Mouse (Mus musculus): ENCODE data around the gene Capn12. TPM values are rescaled to one million over a fixed set of nuclear protein-coding genes. Genes with fewer than 3 reads are reported as not detected.

Gene Capn12
- total RNA-seq, 1 experiment from 2014 or later, result 0.19 TPM

DNA sequence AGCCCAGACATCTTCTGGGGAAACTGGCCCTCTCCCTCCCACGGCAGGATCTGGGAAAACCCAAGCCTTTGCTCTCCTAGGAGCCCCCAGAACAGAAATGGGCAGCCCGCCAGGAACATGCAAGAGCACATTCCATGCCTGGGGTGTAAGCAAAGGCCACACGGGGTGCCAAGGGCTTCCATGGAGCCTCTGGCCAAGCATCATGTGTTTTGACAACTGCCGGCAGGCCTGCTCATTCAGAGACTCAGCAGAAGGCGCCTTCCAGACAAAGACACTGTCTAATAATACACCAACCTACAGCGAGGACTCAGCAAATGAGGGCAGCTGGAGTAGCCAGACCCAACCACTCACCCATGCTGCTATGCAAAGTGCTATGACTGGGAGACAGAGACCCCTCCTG, 38.6 kb downstream of the Capn12 start:
- peak; percentile 91 for DNase-seq

GRCm38 (mm10) chr7:28921178-28921577, 40.0 kb downstream of the Capn12 start:
- peak; percentile 10 for DNase-seq

- peak; percentile 76 for DNase-seq
Measured at GRCm38 (mm10) chr7:28921722-28922465, 40.7 kb downstream of the Capn12 start.

- DNase-seq, result peak; percentile 7
Measured at GRCm38 (mm10) chr7:28922606-28923005, 41.4 kb downstream of the Capn12 start.

- peak; percentile 21 for DNase-seq
Measured at GRCm38 (mm10) chr7:28923865-28924291, 42.7 kb downstream of the Capn12 start.

DNA sequence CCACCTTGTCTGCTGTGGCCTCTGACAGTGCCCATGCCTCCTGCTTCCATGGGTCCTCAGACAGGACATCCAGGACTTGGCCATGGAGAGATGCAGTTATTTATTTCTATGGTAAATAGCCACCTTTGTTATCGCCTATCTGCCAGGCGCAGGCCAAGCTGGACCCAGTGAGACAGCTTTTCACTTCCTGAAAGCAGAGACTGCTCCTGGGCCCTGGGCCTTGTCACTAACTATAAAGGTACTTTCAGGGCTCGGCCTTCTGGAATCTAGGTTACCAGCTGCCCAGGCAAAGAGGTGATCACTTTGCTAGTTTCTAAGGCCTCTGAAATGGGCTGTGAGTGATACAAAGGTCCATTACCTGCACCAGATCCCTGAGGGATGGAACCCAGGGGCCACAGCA, 43.6 kb downstream of the Capn12 start:
- no peak for DNase-seq

- DNase-seq, result peak; percentile 90
Measured at GRCm38 (mm10) chr7:28925317-28925716, 44.1 kb downstream of the Capn12 start.

DNA sequence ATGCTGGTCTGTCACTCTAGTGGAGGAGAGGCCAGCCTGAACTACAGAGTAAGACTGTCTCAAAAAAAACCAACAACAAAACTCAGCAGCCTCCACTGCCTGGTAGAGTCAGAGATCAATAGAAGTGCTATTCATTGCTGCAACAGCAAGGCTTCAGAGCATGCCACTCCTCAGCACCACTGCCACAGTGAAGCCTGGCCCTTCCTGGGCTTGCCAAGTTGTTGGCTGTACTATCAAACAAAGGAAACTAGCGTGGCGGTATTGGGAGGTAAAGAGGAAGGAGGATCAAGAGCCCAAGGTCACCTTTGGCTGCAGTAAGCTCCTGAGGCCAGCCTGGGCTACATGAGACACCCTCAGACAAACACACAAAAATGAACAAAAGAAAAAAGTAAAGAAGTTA, 45.0 kb downstream of the Capn12 start:
- DNase-seq, result peak; percentile 18

GRCm38 (mm10) chr7:28929381-28929780, 48.2 kb downstream of the Capn12 start:
- peak; percentile 37 for DNase-seq

DNA sequence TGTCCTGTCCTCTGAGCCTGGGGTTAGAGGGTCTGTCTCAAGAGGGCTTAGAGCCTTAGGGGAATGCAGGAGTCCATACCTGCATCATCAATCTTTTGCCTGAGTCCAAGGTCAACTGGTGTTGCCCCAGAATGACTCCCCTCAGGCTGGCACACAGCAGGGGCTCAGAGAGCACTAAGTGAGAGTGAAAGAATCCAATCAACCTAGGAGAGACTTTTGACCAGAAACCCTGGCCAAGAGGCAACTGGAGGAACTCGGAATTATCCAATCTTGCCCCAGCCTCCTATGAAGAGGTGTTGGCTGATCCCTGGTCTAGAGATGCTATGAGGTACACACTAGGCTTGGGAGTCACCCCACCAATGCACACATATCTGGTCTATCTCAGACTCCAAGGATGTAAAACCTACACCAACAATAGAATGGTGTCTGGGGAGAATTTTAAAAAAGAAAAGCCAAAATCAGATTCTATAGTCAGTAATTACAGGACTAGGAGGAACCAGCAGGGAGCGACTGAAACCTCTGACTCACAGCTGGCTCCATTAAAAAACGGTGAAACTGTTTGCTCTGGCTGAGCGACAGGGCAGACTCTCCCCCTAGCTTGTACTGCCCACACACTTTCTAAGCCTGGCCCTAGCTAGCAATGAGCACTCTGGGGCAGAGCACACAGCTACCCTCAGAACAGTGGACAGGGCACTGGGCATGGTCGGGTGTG, 49.3 kb downstream of the Capn12 start:
- DNase-seq, result peak; percentile 44

GRCm38 (mm10) chr7:28931032-28931694, 49.9 kb downstream of the Capn12 start:
- no peak for DNase-seq

DNA sequence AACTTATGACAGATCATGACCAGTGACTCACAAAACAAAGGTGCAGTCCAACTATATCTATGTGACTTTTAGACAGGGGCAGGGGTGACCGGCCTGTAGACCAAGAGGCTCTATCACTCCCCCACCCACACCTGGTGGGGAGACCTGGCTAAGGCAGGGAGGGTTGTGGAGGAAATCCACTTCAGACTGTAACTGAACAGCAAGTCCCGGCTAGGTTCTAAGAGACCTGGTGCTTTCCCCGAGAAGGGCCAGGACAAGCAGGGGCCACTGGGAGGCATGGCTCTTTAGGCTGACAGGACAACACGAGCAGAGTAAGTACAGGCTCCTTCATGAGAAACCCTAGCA, 50.4 kb downstream of the Capn12 start:
- DNase-seq, result no peak

DNA sequence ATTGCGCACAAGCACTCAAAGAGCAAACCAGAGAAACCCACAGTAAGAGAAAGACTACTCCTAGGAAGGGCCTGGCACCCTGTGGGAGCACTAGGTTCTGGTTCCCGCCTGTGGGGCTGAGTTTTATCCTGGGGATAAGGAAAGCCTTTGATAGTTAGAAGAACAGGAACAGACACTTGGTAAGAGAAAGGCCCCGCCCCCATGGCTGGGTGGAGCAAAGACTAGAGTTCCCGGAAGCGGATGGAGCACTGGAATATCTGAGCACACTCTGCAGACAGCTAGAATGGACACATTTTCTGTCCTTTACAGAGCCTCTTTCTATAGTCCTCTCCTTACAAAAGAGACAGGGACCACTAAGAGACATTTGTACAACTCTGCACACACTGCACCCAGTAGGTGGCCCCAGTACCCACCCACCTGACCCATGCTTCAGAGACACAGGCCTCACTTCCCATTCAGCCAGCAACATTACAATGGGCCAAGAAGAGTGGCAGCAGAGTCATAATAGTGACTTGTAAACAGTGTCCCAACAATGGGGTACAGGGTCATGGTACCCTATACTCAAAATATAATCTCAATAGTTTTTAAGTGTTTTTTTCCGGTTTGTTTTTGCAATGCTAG, 51.3 kb downstream of the Capn12 start:
- peak; percentile 49 for DNase-seq

DNA sequence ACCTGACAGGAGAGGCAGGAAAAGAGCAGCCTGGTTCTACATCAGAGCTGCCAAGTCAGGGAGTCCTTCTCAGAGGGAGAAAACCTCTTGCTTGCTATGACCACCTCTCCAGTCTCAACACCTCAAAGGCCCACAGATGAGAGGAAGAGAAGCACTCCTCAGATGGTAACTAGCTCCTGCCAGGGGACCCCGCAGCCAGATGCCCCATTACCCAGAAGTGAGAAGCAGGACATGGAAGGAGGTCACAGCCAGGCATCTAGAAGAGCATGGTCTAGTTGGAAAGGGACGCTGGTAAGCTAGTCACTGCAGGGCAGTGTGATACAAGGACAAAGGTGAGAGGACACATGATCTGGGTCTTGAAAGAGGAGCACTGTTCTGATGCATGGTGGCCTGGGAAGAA, 52.6 kb downstream of the Capn12 start:
- DNase-seq, result no peak

DNA sequence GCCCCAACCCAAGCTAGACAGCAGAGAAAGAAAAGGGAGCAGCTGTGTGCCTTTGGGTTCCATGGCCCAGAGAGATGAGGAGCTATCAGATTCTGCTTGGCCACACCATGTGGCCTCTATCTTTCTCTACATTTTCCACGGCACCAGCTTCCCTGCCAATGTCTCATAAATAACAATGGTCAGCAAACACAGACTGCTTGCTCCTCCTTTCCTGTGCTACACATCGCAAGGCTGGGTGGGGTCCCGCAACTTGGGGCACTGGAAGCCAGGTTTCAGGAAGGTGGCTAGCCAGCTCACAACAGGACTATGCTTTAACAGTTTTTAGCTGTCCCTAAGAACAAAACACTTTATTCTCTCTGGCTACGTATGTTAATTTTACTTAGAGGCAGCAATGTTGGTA, 55.6 kb downstream of the Capn12 start:
- no peak for DNase-seq

DNA sequence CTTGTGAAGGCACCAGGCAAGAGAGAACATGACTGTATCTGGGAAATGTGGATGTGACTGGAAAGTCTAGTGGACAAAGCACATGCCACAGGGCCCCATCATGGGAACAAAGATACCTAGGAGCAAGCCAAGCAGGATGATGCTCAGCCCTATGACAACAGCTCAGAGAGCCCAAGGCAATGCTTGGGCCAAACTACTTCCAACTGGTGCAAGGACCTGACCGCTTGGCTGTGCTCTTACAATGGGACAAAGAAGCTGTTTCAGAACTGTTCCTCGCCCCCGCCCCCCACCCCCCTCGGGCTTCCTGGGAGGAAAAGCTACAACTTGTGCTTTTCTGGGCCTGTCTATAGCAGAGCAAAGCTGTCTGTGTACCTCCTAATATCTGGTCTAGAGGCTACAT, 57.4 kb downstream of the Capn12 start:
- no peak for DNase-seq

- DNase-seq, result peak; percentile 50
Measured at GRCm38 (mm10) chr7:28939418-28940183, 58.4 kb downstream of the Capn12 start.

DNA sequence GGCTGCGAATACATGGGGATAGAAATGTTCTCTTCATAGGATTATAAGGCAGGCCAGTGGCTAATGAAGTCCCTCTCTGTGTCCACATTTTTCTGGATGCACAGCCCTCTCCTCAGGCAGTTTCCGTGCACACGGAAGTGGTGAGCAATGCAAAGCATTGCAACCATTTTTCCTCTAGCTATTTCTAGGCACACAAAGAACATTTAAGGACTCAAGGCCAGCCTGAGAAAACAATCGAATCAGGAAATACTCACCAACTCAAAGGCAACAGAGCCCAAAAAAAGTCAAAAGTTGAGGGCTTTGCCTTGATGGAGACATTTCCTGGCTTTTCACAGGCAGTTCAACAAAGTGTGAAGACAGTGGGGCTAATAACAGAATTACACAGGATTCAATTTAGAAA, 59.9 kb downstream of the Capn12 start:
- DNase-seq, result no peak

- DNase-seq, result no peak
Measured at GRCm38 (mm10) chr7:28941542-28941941, 60.3 kb downstream of the Capn12 start.

Data from adrenal gland, postnatal 14 days (tissue).